Mouse (Mus musculus) heart, postnatal 0 days (tissue): Measurements from ENCODE around the gene Zfp831. TPM values are rescaled to one million over a fixed set of nuclear protein-coding genes. Genes with fewer than 3 reads are reported as not detected.

Experiments used
- ATAC-seq: fragments of 200-750 bp; cut with Nextera tagmentation; 2 replicates; pipeline ENCODE4 v1.8.0; 2017; ENCODE audit warnings: low read depth, moderate number of reproducible peaks, moderate library complexity; ENCODE audit not compliant: insufficient read depth
- DNase-seq: peaks from one replicate; pipeline ENCODE4 v3.0.0-alpha.2; 2016; ENCODE audit warnings: low spot score
- H3K27ac ChIP-seq: fragments of 300-500 bp; sonication (generic); 2 replicates; pipeline ENCODE4 v1.5.1; 2014; ENCODE audit warnings: low read depth, mild to moderate bottlenecking
- H3K27me3 ChIP-seq: fragments of 300-500 bp; sonication (generic); 2 replicates; pipeline ENCODE4 v1.6.1; 2014; ENCODE audit warnings: low read length, mixed read lengths; ENCODE audit not compliant: control insufficient read depth, insufficient read depth
- H3K36me3 ChIP-seq: fragments of 300-500 bp; sonication (generic); replicated peaks from 2 replicates; pipeline ENCODE4 v1.6.1; 2014; ENCODE audit warnings: low read length, mixed read lengths; ENCODE audit not compliant: control insufficient read depth, insufficient read depth
- H3K4me1 ChIP-seq: fragments of 300-500 bp; sonication (generic); 2 replicates; pipeline ENCODE4 v1.6.1; 2014; ENCODE audit warnings: antibody characterized with exemption; ENCODE audit not compliant: control insufficient read depth, insufficient read depth
- H3K4me2 ChIP-seq: fragments of 300-500 bp; sonication (generic); 2 replicates; pipeline ENCODE4 v1.6.1; 2014; ENCODE audit warnings: low read depth, mild to moderate bottlenecking, low read length, moderate library complexity
- H3K4me3 ChIP-seq: fragments of 300-500 bp; sonication (generic); 2 replicates; pipeline ENCODE4 v1.5.1; 2014; ENCODE audit warnings: low read depth, low read length
- H3K9ac ChIP-seq: fragments of 300-500 bp; sonication (generic); replicated peaks from 2 replicates; pipeline ENCODE4 v1.6.1; 2014; ENCODE audit warnings: low read depth, low read length, mixed read lengths
- H3K9me3 ChIP-seq: fragments of 300-500 bp; sonication (generic); replicated peaks from 2 replicates; pipeline ENCODE4 v1.6.1; 2016; ENCODE audit warnings: low read length; ENCODE audit not compliant: control insufficient read depth
- CTCF ChIP-seq: IDR thresholded peaks from 2 replicates; pipeline ENCODE4 v1.5.1; 2016; ENCODE audit warnings: antibody characterized with exemption, control low read depth, low read depth
- EP300 ChIP-seq: IDR thresholded peaks from 2 replicates; pipeline ENCODE4 v1.6.1; 2016; ENCODE audit warnings: antibody characterized with exemption, low read depth
- WGBS: fragments of 180-500 bp; shearing (Covaris S2); extraction: QIAGEN DNeasy Blood & Tissue Kit; methylation state at CpG from one replicate; pipeline ENCODE4 v1.1.7; 2014; 5-methylcytosine and 5-hydroxymethylcytosine counted together
- polyA plus RNA-seq: library from polyadenylated mRNA; unstranded; fragments of >200 nt; fragmentation: Nextera tagmentation; extraction: Ambion mirVana; gene quantifications from 2 replicates; pipeline ENCODE4 v1.2.1, GENCODE M21; 2015
- total RNA-seq: library from RNA; depleted of rRNA; stranded (reverse); fragments of >200 nt; gene quantifications from 2 replicates; pipeline ENCODE4 v1.2.3, GENCODE M21; 2014; ENCODE audit warnings: low replicate concordance

The Zfp831 gene
- total and polyA plus RNA-seq, 2 experiments from 2014 or later: 0.01 TPM; not detected in 1

DNA sequence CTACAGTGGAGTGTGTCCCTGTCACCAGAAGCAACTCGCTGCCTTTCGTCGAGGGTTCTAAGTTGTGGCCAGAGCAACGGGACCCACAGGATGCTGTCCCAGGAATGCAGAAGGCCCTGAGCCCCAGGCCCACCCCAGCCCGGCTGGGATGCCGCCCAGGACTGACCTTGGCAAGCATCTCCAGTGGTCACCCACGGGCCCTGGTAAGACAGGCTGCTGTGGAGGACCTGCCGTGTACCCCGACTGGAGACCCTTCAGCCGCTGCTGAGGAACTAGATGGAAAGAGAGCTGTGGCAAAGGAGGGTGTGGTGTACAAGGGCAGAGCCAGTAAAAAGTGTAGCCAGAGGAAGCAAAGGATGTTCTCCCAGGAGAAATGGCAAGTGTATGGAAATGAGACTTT is 1.6 kb downstream of the Zfp831 start:
- Histone ChIP-seq H3K27me3 (no peaks in the 10 kb centered on the region), H3K27ac (no peak overlapping the region), H3K36me3 (no peaks in the 10 kb centered on the region), H3K9me3 (0 out of 2 replicates have a peak, but pooled peaks cover 4% of the 10 kb centered on the region), H3K4me2 (no peak overlapping the region), H3K4me3 (no peak overlapping the region), H3K9ac (no peak overlapping the region), H3K4me1 (no peaks in the 10 kb centered on the region)
- DNase-seq: no peak
- no peak for ATAC-seq
- 78% methylated on average over 10 of the region's 10 CpGs for WGBS
- TF ChIP-seq CTCF: no peak
- TF ChIP-seq EP300: no peak

DNA sequence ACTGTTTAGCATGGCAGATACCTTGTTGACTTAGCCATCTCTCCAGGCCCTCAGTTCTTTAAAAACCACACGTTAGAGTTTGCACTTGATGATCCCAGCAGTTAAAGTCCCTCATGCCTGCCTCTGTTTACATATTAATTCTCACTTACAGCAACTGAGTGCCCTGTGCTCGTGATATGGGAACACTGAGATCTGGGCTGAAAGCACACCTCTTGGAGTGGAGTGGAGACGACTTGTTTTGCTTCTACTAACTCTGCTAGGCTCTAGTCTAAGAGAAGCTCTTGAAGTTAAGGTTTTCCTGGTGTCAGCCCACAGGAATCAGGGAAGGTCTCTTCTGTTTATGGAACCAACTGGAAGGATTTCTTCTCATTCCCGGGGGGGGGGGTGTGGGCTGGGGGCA is 9.5 kb downstream of the Zfp831 start:
- Histone ChIP-seq H3K27ac (no peak overlapping the region), H3K4me1 (no peaks in the 10 kb centered on the region), H3K9me3 (0 out of 2 replicates have a peak, but pooled peaks cover 4% of the 10 kb centered on the region), H3K4me2 (no peak overlapping the region), H3K4me3 (no peak overlapping the region), H3K36me3 (no peaks in the 10 kb centered on the region), H3K27me3 (no peaks in the 10 kb centered on the region), H3K9ac (no peak overlapping the region)
- 45% methylated on average over 4 of the region's 4 CpGs for WGBS
- no peak for DNase-seq
- no peak for TF ChIP-seq EP300
- TF ChIP-seq CTCF: no peak
- no peak for ATAC-seq

DNA sequence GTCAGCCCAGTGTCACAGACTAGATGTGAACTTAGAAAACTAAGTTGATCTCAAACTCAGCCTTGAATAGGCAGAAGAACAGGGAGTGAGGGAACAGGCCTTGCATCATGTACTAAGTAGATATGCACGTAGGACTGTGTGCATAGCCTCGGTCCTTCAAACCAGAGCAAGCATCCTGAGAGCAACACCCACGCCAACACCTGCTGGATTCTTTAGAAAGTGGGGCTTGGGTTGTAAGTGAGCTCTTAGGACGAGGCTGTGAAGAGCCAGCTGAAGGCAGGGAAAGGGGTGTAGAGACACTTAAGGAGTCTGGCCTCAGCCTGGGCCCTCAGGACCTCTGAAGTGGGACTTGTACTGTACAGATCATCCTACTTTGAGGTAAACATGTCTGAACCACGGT is 12.0 kb downstream of the Zfp831 start:
- DNase-seq (no peak), ATAC-seq (no peak)
- WGBS: 72% methylated on average over 5 of the region's 5 CpGs

DNA sequence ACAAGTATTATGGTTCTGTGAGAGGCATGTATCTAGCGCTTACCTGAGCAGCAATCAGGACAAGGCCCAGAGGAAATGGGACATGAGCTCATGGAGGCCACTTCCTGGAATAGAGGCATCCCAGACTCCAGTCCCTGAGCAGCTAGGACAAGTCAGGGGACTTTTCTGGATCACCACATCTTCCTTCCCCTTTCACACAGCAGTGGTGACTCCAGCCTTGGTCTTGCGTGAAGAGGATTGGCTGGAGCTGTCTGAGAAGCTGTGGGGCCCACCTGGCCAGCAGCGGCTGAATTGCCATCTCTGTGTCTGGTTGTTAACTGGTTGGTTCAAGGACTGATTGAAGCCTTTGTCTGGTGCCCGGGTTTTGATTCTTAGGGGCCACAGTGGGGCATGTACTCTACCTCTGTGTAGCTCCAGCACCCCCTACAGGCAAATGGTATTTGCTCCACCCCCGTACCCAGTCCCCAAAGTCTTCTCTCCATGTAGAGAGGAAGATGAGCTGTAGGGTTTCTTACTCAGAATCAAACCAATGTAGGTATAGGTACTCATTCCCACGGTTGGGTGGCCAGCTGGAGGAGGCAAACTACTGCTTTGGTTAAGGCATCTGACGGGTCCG is 15.0 kb downstream of the Zfp831 start:
- 66% methylated on average over 8 of the region's 8 CpGs for whole genome bisulfite sequencing
- no peak overlapping the region for H3K9ac ChIP-seq

More for the DNA sequence above, 12.0 kb downstream of the Zfp831 start:
- no peak overlapping the region for H3K4me3 ChIP-seq
- no peaks in the 10 kb centered on the region for H3K27me3 ChIP-seq
- H3K4me1 ChIP-seq: no peaks in the 10 kb centered on the region
- TF ChIP-seq CTCF (no peak), EP300 (no peak)
- no peak overlapping the region for H3K27ac ChIP-seq
- no peaks in the 10 kb centered on the region for H3K36me3 ChIP-seq
- H3K9me3 ChIP-seq: no peaks in the 10 kb centered on the region
- no peak overlapping the region for H3K4me2 ChIP-seq
- H3K9ac ChIP-seq: no peak overlapping the region

DNA sequence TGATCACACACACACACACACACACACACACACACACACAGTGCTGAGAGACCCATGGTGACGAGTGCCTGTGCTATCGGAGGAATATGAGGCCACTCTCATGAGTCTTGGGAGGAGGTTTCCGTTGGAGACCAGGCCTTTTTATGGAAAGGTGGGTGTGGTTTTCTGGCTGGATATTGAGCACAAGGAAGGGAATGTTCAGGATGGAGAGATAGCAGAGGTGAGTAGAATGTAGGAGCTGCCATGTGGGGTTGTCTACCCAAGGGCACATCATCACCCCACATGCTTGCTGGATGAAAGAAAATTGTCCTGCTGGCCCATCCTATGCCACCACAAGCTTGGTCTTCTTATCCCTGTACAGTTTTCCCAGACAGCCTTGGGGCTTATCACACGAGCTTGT is 16.5 kb downstream of the Zfp831 start:
- no peak for ATAC-seq
- Histone ChIP-seq H3K9me3 (no peaks in the 10 kb centered on the region), H3K4me3 (no peak overlapping the region), H3K27ac (no peak overlapping the region), H3K36me3 (no peaks in the 10 kb centered on the region), H3K9ac (no peak overlapping the region), H3K27me3 (no peaks in the 10 kb centered on the region), H3K4me2 (no peak overlapping the region), H3K4me1 (no peaks in the 10 kb centered on the region)
- TF ChIP-seq EP300: no peak
- 71% methylated on average over 4 of the region's 4 CpGs for WGBS
- DNase-seq: no peak

More for the DNA sequence above, 15.0 kb downstream of the Zfp831 start:
- H3K4me1 ChIP-seq: no peaks in the 10 kb centered on the region
- H3K36me3 ChIP-seq: no peaks in the 10 kb centered on the region
- no peaks in the 10 kb centered on the region for H3K9me3 ChIP-seq
- no peaks in the 10 kb centered on the region for H3K27me3 ChIP-seq
- H3K4me3 ChIP-seq: no peak overlapping the region
- H3K4me2 ChIP-seq: no peak overlapping the region
- ATAC-seq (no peak), DNase-seq (no peak)
- TF ChIP-seq CTCF (no peak), EP300 (no peak)
- no peak overlapping the region for H3K27ac ChIP-seq

DNA sequence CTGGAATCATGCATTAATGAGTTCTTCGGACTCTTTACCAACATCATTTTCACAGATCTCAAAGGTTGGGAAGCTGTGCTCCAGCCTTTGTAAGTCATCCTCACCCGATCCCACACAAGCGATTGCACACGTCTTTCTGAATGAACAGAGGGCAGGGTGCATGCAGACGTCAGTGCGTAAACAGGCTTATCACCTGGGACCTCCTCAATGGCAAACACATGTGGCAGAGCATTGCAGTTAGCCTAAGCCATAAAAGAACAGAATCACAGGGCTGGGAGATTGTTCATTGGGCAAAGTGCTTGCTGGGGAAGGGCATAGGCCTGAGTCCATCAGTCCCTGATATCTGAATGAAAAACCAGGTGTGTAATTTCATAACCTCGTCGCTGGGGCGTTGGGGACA is 17.0 kb downstream of the Zfp831 start:
- no peak for ATAC-seq
- WGBS: 78% methylated on average over 9 of the region's 9 CpGs
- Histone ChIP-seq H3K4me2 (no peak overlapping the region), H3K36me3 (no peaks in the 10 kb centered on the region), H3K4me3 (no peak overlapping the region), H3K4me1 (no peaks in the 10 kb centered on the region), H3K27ac (no peak overlapping the region), H3K9me3 (no peaks in the 10 kb centered on the region), H3K9ac (no peak overlapping the region), H3K27me3 (no peaks in the 10 kb centered on the region)
- DNase-seq: no peak
- TF ChIP-seq CTCF: no peak
- TF ChIP-seq EP300: no peak
